Comparison of ENCODE assay signal across 8 mouse cellular contexts in genomic region chr11:70016669-70017068, GRCm38 (mm10). TPM values are rescaled to one million over a fixed set of nuclear protein-coding genes. Genes with fewer than 3 reads are reported as not detected.
DNase-seq lines count a peak whose midpoint lies in the region; ATAC-seq lines count a peak whose summit lies in the region.

TSS of gene Dlg4 (plus strand) at chr11:70016942.

- peaks cover 82% of the 10 kb centered on the region for H3K4me1 ChIP-seq in megakaryocyte, embryonic 14.5 days
- peaks cover 35% of the 10 kb centered on the region for H3K4me1 ChIP-seq in hindbrain, embryonic 16.5 days (ENCODE audit: control insufficient read depth, insufficient read depth, low read depth, low read length)
- peaks cover 57% of the 10 kb centered on the region for H3K4me1 ChIP-seq in midbrain, embryonic 12.5 days

- no peak for DNase-seq in adrenal gland, adult 18-20 months (ENCODE audit: low spot score in 2 of 2)
- DNase-seq in adrenal gland, adult (ENCODE audit: inconsistent age in 2 of 2, low spot score in 1 of 2) = no peak
- no peak for DNase-seq in right cerebral cortex, adult 18-20 months
- DNase-seq in right cerebral cortex, adult 2 months (ENCODE audit: low spot score in 2 of 2) = no peak

- peak within 1 kb of the TSS; percentile 92 for H3K4me3 ChIP-seq in megakaryocyte, embryonic 14.5 days (replicated peaks)
- H3K4me3 ChIP-seq in hindbrain, embryonic 16.5 days (ENCODE audit: low read length) = peak within 1 kb of the TSS; percentile 77
- peak within 1 kb of the TSS; percentile 72 for H3K4me3 ChIP-seq in midbrain, embryonic 12.5 days

- H3K9me3 ChIP-seq in megakaryocyte, embryonic 14.5 days = no peaks in the 10 kb centered on the region
- no peaks in the 10 kb centered on the region for H3K9me3 ChIP-seq in hindbrain, embryonic 16.5 days (ENCODE audit: control insufficient read depth, low read length)
- no peaks in the 10 kb centered on the region for H3K9me3 ChIP-seq in midbrain, embryonic 12.5 days

- ATAC-seq in megakaryocyte, adult 5-6 weeks (ENCODE audit: poor library complexity, severe bottlenecking) = no peak
- ATAC-seq in hindbrain, embryonic 16.5 days = no peak
- ATAC-seq in midbrain, embryonic 12.5 days (ENCODE audit: low FRiP score, low read depth) = no peak

- no peaks in the 10 kb centered on the region for H3K27me3 ChIP-seq in megakaryocyte, embryonic 14.5 days (replicated peaks)
- H3K27me3 ChIP-seq in hindbrain, embryonic 16.5 days (replicated peaks; ENCODE audit: control insufficient read depth, insufficient read depth, low read length) = no peaks in the 10 kb centered on the region
- H3K27me3 ChIP-seq in midbrain, embryonic 12.5 days = no peaks in the 10 kb centered on the region

- H3K9ac ChIP-seq in hindbrain, embryonic 16.5 days (ENCODE audit: low read depth, low read length) = peak within 1 kb of the TSS; percentile 92
- peak within 1 kb of the TSS; percentile 94 for H3K9ac ChIP-seq in midbrain, embryonic 12.5 days (replicated peaks)

- H3K4me2 ChIP-seq in hindbrain, embryonic 16.5 days (ENCODE audit: low read length) = peak within 1 kb of the TSS; percentile 88
- H3K4me2 ChIP-seq in midbrain, embryonic 12.5 days (replicated peaks) = peak within 1 kb of the TSS; percentile 91

- peak within 1 kb of the TSS; percentile 96 for H3K27ac ChIP-seq in hindbrain, embryonic 16.5 days (ENCODE audit: low read depth, low read length)
- peak within 1 kb of the TSS; percentile 94 for H3K27ac ChIP-seq in midbrain, embryonic 12.5 days (replicated peaks)

- WGBS in hindbrain, embryonic 16.5 days = 79% methylated on average over 3 of the region's 3 CpGs
- 56% methylated on average over 3 of the region's 3 CpGs for WGBS in midbrain, embryonic 12.5 days

- H3K36me3 ChIP-seq in megakaryocyte, embryonic 14.5 days (replicated peaks; ENCODE audit: low read length) = peaks cover 26% of the 10 kb centered on the region
- peaks cover 15% of the 10 kb centered on the region for H3K36me3 ChIP-seq in hindbrain, embryonic 16.5 days (ENCODE audit: control insufficient read depth, insufficient read depth, low read length)
- peaks cover 22% of the 10 kb centered on the region for H3K36me3 ChIP-seq in midbrain, embryonic 12.5 days

RNA-seq across cellular contexts. Expression of gene Dlg4, which starts in this region (rescaled TPM):
- 10 to 100 TPM; 24.6 to 33.0 TPM for total RNA-seq in adrenal gland, adult 18-20 months (2021)
- polyA plus RNA-seq in megakaryocyte, embryonic 14.5 days (2012; ENCODE audit: insufficient read depth, low replicate concordance) = 16.1 and 22.0 TPM in 2 replicates
- total RNA-seq in megakaryocyte, adult 5-6 weeks (2015) = 5.2 and 10.1 TPM in 2 replicates
- 1.3 and 3.7 TPM in 2 replicates for total RNA-seq in megakaryocyte, adult 5-6 weeks (2017)
- 23.1 and 23.4 TPM in 2 replicates for polyA plus RNA-seq in hindbrain, embryonic 16.5 days (2015; fragmentation: Nextera tagmentation; extraction: Ambion mirVana)
- 23.9 and 30.2 TPM in 2 replicates for polyA plus RNA-seq in midbrain, embryonic 12.5 days (2016; fragmentation: Nextera tagmentation; extraction: Ambion mirVana)
